Mouse (Mus musculus) bone marrow, adult 2 months (tissue): ENCODE data around the gene Fkbp11.

Source experiments
- CTCF ChIP-seq: fragments of 200-500 bp; IDR thresholded peaks from 2 replicates; pipeline ENCODE4 v1.5.1; 2011; ENCODE audit warnings: low read length, control low read depth; ENCODE audit not compliant: control insufficient read depth, insufficient read depth
- POLR2A ChIP-seq: fragments of 200-500 bp; IDR thresholded peaks from 2 replicates; pipeline ENCODE4 v1.6.1; 2011; ENCODE audit warnings: low read depth, mild to moderate bottlenecking, control low read depth, low read length, borderline replicate concordance; ENCODE audit not compliant: control insufficient read depth

DNA sequence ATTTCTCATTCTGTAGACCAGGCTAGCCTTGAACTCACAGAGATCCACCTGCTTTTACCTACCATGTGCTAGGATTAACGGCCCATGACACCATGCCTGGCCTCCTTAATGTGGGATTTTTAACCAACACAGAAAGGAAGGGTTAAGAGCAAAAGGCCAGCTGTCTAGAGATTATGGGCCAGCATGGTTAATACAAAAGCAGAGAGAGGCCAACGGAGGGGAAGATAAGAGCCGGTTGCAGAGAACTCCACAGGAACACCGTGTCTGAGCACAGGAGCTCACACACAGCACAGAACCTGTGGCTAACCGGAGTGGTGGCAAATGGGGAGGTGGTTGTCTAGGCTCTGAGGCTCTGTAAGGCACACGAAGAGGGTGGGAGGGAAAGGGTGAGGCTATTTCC is 5.4 kb upstream of the Fkbp11 start:
- no peak for TF ChIP-seq POLR2A
- TF ChIP-seq CTCF: no peak
